Mouse (Mus musculus): ENCODE data around the gene Necap1.

DNA sequence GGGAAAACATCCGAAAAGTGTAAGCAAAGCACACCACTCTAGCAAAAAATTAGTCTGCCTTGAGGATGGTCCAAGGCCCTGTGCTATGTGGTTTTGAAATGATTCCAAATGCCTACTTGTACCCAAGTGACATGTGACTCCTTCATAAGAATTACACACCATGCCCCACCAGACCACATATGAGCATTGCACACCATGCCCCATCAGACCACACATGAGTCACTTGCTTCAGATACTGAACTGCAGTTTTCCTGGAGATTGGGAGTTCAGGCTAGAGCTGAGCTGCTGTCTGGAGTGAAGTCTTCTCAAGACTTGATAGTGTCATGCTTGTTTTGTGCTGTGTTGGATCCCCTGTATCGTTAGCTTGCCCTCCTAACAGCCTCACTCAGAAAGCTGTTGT, 15.3 kb downstream of the Necap1 start:
- TF ChIP-seq POLR2AphosphoS2 (IDR thresholded peaks at IDR 0.05; ENCODE audit: low read length) (no peak), CTCF (IDR thresholded peaks at IDR 0.05 in 2 of 3, conservative IDR thresholded peaks at IDR 0.05 in 1 of 3; ENCODE audit: control insufficient read depth in 1 of 3, insufficient read depth in 1 of 3, low read depth in 2 of 3, low read length in 3 of 3, poor library complexity in 1 of 3, severe bottlenecking in 1 of 3) (no peak), MAZ (IDR thresholded peaks at IDR 0.05; ENCODE audit: low read depth, low read length) (no peak), EP300 (IDR thresholded peaks at IDR 0.05; ENCODE audit: low read depth in 1 of 2, low read length in 2 of 2) (no peak), TAL1 (IDR thresholded peaks at IDR 0.05; ENCODE audit: low read length) (no peak), TCF12 (IDR thresholded peaks at IDR 0.05; ENCODE audit: low read depth, low read length) (no peak), POLR2A (IDR thresholded peaks at IDR 0.05; ENCODE audit: control insufficient read depth in 1 of 2, insufficient read depth in 1 of 2, low read depth in 1 of 2, low read length in 2 of 2, poor library complexity in 1 of 2) (no peak), CHD1 (IDR thresholded peaks at IDR 0.05; ENCODE audit: low read depth, low read length) (no peak)
